In the genomic region with DNA sequence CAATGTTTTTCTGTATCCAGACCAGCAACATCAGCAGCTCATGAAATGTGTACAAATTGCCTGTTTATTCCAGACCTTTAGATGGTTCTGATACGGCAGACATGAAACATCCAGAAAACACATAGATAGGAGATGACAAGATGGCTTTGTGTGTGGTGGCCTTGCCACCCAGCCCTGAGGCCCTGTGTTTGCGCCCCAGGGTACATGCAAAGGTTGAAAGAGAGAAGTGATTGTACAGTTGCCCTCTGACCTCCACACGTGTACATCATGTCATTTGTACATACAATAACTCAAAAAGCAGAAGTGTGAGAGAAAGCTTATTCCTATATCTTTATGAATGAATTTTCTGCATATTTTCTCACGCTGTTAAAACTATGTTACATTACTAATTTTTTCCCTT, we compare ENCODE assay signal across 21 mouse cellular contexts. TPM values are rescaled to one million over a fixed set of nuclear protein-coding genes. Genes with fewer than 3 reads are reported as not detected.
DNase-seq lines count a peak whose midpoint lies in the region; ATAC-seq lines count a peak whose summit lies in the region.
"Had no signal": no experiment of that assay in that cellular context is flagged by ENCODE, and none has a peak within 500 bp of the region (broad histone marks: within the 10 kb centered on the region; RNA-seq: fewer than 3 reads in every experiment).

No protein-coding gene starts in this region.

- peak; percentile 58 for ATAC-seq in common myeloid progenitor, adult 5-6 weeks (replicated peaks; ENCODE audit: low read depth, poor library complexity, severe bottlenecking)
- ATAC-seq in monocyte, adult 5-6 weeks (replicated peaks; ENCODE audit: insufficient number of reproducible peaks, low FRiP score, low TSS enrichment, poor library complexity, severe bottlenecking), result peak; percentile 94
- ATAC-seq: forebrain, embryonic 15.5 days; intestine, postnatal 0 days; Patski had no signal

- DNase-seq in lung, postnatal 36 days, result peak; percentile 7
- no peak for DNase-seq in lung, postnatal 4 days
- DNase-seq in frontal cortex, postnatal 25 days (ENCODE audit: low spot score in 2 of 2), result no peak
- DNase-seq in thymus, adult 18-20 months, result no peak
- no peak for DNase-seq in left cerebral cortex, adult 8-10 months (ENCODE audit: low spot score in 2 of 2)
- DNase-seq: adrenal gland, postnatal 14 days; cerebellum, adult 11 months; cerebellum, adult 9-10 months; gastrocnemius, postnatal 10 days; heart, adult 18-20 months; heart, postnatal 4 days; kidney, adult 9 months; kidney, postnatal 14 days; midbrain, embryonic 14.5 days; right cerebral cortex, adult 18-20 months; thymus, postnatal 36 days had no signal

RNA-seq across cellular contexts. Expression of gene P4ha1, which starts 10.3 kb away (rescaled TPM):
- total RNA-seq in common myeloid progenitor, adult 5-6 weeks (2017), result 26.2 and 28.9 TPM in 2 replicates
- 55.0 to 101 TPM (median 84.1 TPM) in 3 replicates for total RNA-seq in monocyte, adult 5-6 weeks (2017)
- total RNA-seq in left cerebral cortex, adult 8-10 months (2022), result 10 to 100 TPM; 30.4 to 37.8 (median 35.9) TPM
